Mouse (Mus musculus): ENCODE data around the gene Lypd9. TPM values are rescaled to one million over a fixed set of nuclear protein-coding genes. Genes with fewer than 3 reads are reported as not detected.

Lypd9 gene
- not detected in 2 replicates for polyA plus RNA-seq (2012; rRNA removed)

GRCm38 (mm10) chr11:58452759-58453158 lies at the start of gene Lypd9:
Gene Lypd9, minus strand, starts transcription at chr11:58452923.

GRCm38 (mm10) chr11:58502472-58502871 lies 49.7 kb upstream of the Lypd9 start, which contains the start of gene Olfr331:
Gene Olfr331, minus strand, starts transcription at chr11:58502572.

GRCm38 (mm10) chr11:58492455-58492854 lies 39.7 kb upstream of the Lypd9 start, which contains the start of gene Olfr332:
Gene Olfr332, minus strand, starts transcription at chr11:58492555.

GRCm38 (mm10) chr11:58462170-58462569 lies 9.4 kb upstream of the Lypd9 start, which contains the start of gene Olfr30:
Gene Olfr30, minus strand, starts transcription at chr11:58462270.

GRCm38 (mm10) chr11:58432259-58432658 lies 20.5 kb downstream of the Lypd9 start, which contains the start of gene Gm12253:
Gene Gm12253, plus strand, starts transcription at chr11:58432559.

GRCm38 (mm10) chr11:58420815-58421214 lies 31.9 kb downstream of the Lypd9 start, which contains the start of gene 1810065E05Rik:
Gene 1810065E05Rik, plus strand, starts transcription at chr11:58421111.

Other genes starting within 250 kb of the Lypd9 start
- gene 4930438A08Rik, start 178.1 kb downstream of the Lypd9 start, polyA plus RNA-seq (2012; rRNA removed), result 4.8 and 5.6 TPM in 2 replicates
- 11.8 and 14.3 TPM in 2 replicates for gene Zfp692, start 145.9 kb downstream of the Lypd9 start, polyA plus RNA-seq (2012; rRNA removed)
- 16.4 and 17.9 TPM in 2 replicates for gene Zfp672, start 122.6 kb downstream of the Lypd9 start, polyA plus RNA-seq (2012; rRNA removed)
- 7.4 and 8.4 TPM in 2 replicates for gene Sh3bp5l, start 122.2 kb downstream of the Lypd9 start, polyA plus RNA-seq (2012; rRNA removed)
- 0.41 and 0.99 TPM in 2 replicates for gene Lypd8, start 73.9 kb downstream of the Lypd9 start, polyA plus RNA-seq (2012; rRNA removed)
- not detected in 2 replicates for gene 1810065E05Rik, start 31.8 kb downstream of the Lypd9 start, polyA plus RNA-seq (2012; rRNA removed)
- gene Gm12253, start 20.4 kb downstream of the Lypd9 start, polyA plus RNA-seq (2012; rRNA removed), result not detected in 2 replicates
- gene Olfr30, start 9.3 kb upstream of the Lypd9 start, polyA plus RNA-seq (2012; rRNA removed), result not detected in 2 replicates
- not detected in 2 replicates for gene Olfr332, start 39.6 kb upstream of the Lypd9 start, polyA plus RNA-seq (2012; rRNA removed)
- not detected in 2 replicates for gene Olfr331, start 49.6 kb upstream of the Lypd9 start, polyA plus RNA-seq (2012; rRNA removed)
- not detected in 2 replicates for gene Olfr330, start 81.9 kb upstream of the Lypd9 start, polyA plus RNA-seq (2012; rRNA removed)
- gene Olfr329-ps, start 93.5 kb upstream of the Lypd9 start, polyA plus RNA-seq (2012; rRNA removed), result not detected in 2 replicates
- gene Olfr328, start 102.7 kb upstream of the Lypd9 start, polyA plus RNA-seq (2012; rRNA removed), result not detected in 2 replicates
- gene Olfr224, start 117.6 kb upstream of the Lypd9 start, polyA plus RNA-seq (2012; rRNA removed), result not detected in 2 replicates
- gene Olfr325, start 124.8 kb upstream of the Lypd9 start, polyA plus RNA-seq (2012; rRNA removed), result not detected in 2 replicates
- gene Olfr324, start 142.2 kb upstream of the Lypd9 start, polyA plus RNA-seq (2012; rRNA removed), result not detected in 2 replicates
- gene 2210407C18Rik, start 163.2 kb upstream of the Lypd9 start, polyA plus RNA-seq (2012; rRNA removed), result 0.07 TPM in 1 of 2 replicates, not detected in the other
- gene Olfr323, start 177.6 kb upstream of the Lypd9 start, polyA plus RNA-seq (2012; rRNA removed), result not detected in 2 replicates
- 4.9 and 5.5 TPM in 2 replicates for gene Trim58, start 187.5 kb upstream of the Lypd9 start, polyA plus RNA-seq (2012; rRNA removed)
- 0.02 and 0.05 TPM in 2 replicates for gene Olfr322, start 205.9 kb upstream of the Lypd9 start, polyA plus RNA-seq (2012; rRNA removed)
- not detected in 2 replicates for gene Olfr320, start 228.2 kb upstream of the Lypd9 start, polyA plus RNA-seq (2012; rRNA removed)
- gene Olfr319, start 246.2 kb upstream of the Lypd9 start, polyA plus RNA-seq (2012; rRNA removed), result not detected in 2 replicates